Mouse (Mus musculus) hindbrain, embryonic 11.5 days (tissue): ENCODE results near the gene Faf1. TPM values are rescaled to one million over a fixed set of nuclear protein-coding genes. Genes with fewer than 3 reads are reported as not detected.

Experiments used
- ATAC-seq: fragments of 200-750 bp; cut with Nextera tagmentation; 2 replicates; pipeline ENCODE4 v1.8.0; 2017; ENCODE audit warnings: mild to moderate bottlenecking, moderate TSS enrichment, moderate library complexity; ENCODE audit not compliant: low FRiP score
- DNase-seq: peaks from one replicate; pipeline ENCODE4 v3.0.0-alpha.2; 2015; ENCODE audit warnings: low spot score
- H3K27ac ChIP-seq: fragments of 300-500 bp; sonication (generic); 2 replicates; pipeline ENCODE4 v1.5.1; 2014; ENCODE audit warnings: mild to moderate bottlenecking, low read depth, low read length
- H3K27me3 ChIP-seq: fragments of 300-500 bp; sonication (generic); 2 replicates; pipeline ENCODE4 v1.6.1; 2014; ENCODE audit warnings: mild to moderate bottlenecking, low read length, moderate library complexity, mixed read lengths; ENCODE audit not compliant: control insufficient read depth, insufficient read depth
- H3K36me3 ChIP-seq: fragments of 300-500 bp; sonication (generic); 2 replicates; pipeline ENCODE4 v1.6.1; 2014; ENCODE audit warnings: mild to moderate bottlenecking, low read length, moderate library complexity, mixed read lengths; ENCODE audit not compliant: control insufficient read depth, insufficient read depth
- H3K4me1 ChIP-seq: fragments of 300-500 bp; sonication (generic); replicated peaks from 2 replicates; pipeline ENCODE4 v1.6.1; 2014; ENCODE audit warnings: low read length, mixed read lengths; ENCODE audit not compliant: control insufficient read depth, insufficient read depth
- H3K4me2 ChIP-seq: fragments of 300-500 bp; sonication (generic); replicated peaks from 2 replicates; pipeline ENCODE4 v1.6.1; 2014; ENCODE audit warnings: mild to moderate bottlenecking, low read depth, low read length
- H3K4me3 ChIP-seq: fragments of 300-500 bp; sonication (generic); 2 replicates; pipeline ENCODE4 v1.5.1; 2014; ENCODE audit warnings: low read depth, low read length
- H3K9ac ChIP-seq: fragments of 300-500 bp; sonication (generic); 2 replicates; pipeline ENCODE4 v1.6.1; 2014; ENCODE audit warnings: low read depth, low read length
- H3K9me3 ChIP-seq: fragments of 300-500 bp; sonication (generic); 2 replicates; pipeline ENCODE4 v1.6.1; 2016; ENCODE audit warnings: low read length; ENCODE audit not compliant: control insufficient read depth
- WGBS: fragments of 180-500 bp; shearing (Covaris S2); extraction: QIAGEN DNeasy Blood & Tissue Kit; methylation state at CpG from one replicate; pipeline ENCODE4 v1.1.7; 2014; 5-methylcytosine and 5-hydroxymethylcytosine counted together
- polyA plus RNA-seq: library from polyadenylated mRNA; unstranded; fragments of >200 nt; fragmentation: Nextera tagmentation; extraction: Ambion mirVana; gene quantifications from 2 replicates; pipeline ENCODE4 v1.2.1, GENCODE M21; 2014

Gene Faf1
- polyA plus RNA-seq, 1 experiment from 2014 or later: 41.5 TPM

DNA sequence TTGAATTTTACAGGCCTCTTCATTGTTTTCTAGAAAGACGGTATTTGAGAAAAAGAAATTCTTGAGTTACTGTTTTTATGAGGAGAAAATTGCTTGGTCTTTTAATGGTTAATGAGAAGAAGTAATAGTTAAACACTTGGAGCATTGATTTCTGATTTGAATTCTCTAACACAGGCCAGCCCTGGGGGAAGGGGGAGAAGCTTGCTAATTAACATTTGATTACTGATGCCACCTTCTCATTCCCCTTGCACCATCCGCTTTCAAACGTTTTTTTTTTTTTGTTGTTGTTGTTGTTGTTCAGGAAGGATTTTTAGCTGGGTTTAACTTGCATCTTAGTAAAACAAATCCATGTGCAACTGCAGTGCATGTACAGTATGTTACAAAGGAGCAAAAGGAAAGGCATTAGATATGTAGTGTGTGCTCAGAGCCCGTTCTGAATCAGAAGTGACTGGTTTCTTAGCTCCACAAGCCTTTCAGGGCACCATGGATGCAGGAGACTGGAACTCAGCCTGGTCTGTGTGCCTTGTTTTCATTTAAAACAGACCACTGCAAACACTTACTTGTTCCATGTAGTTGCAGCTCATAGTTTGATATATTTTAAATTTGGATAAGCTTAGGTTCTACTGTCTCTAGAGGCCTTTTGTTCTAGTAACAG is 113.1 kb downstream of the Faf1 start:
- H3K27ac ChIP-seq: no peak overlapping the region
- H3K36me3 ChIP-seq: no peaks in the 10 kb centered on the region
- 39% methylated on average over 4 of the region's 4 CpGs for WGBS
- no peaks in the 10 kb centered on the region for H3K27me3 ChIP-seq
- H3K4me3 ChIP-seq: no peak overlapping the region
- no peak overlapping the region for H3K9ac ChIP-seq
- no peak for ATAC-seq
- DNase-seq: no peak
- no peaks in the 10 kb centered on the region for H3K9me3 ChIP-seq
- no peaks in the 10 kb centered on the region for H3K4me1 ChIP-seq
- H3K4me2 ChIP-seq: no peak overlapping the region

GRCm38 (mm10) chr4:109792331-109792730 is 115.9 kb downstream of the Faf1 start:
- Histone ChIP-seq H3K27ac (no peak overlapping the region), H3K9ac (no peak overlapping the region), H3K4me3 (no peak overlapping the region), H3K4me2 (no peak overlapping the region), H3K36me3 (no peaks in the 10 kb centered on the region), H3K4me1 (no peaks in the 10 kb centered on the region), H3K9me3 (no peaks in the 10 kb centered on the region), H3K27me3 (no peaks in the 10 kb centered on the region)
- 50% methylated on average over 2 of the region's 2 CpGs for WGBS
- ATAC-seq (no peak), DNase-seq (no peak)

DNA sequence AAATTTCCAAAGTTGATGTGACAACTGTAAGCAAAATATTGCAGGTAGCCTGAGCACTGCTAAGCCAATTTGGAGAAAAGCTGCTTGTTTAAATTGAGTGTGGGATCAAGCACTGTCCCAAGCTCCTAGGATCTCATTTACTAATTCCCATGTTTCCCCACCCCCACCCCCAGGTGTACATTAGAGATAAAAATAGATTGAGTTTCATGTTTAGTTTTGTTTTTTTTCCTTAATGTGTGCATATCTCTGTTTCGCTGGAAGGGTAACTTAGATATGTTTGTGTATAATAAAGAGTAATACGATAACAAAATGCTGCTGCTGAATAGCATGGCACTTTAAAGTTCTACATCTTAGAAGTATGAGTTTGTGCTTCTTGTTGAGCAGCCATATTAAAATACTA is 116.7 kb downstream of the Faf1 start:
- no peak overlapping the region for H3K4me2 ChIP-seq
- ATAC-seq: no peak
- no peak overlapping the region for H3K9ac ChIP-seq
- no peak overlapping the region for H3K4me3 ChIP-seq
- no peaks in the 10 kb centered on the region for H3K27me3 ChIP-seq
- 91% methylated on average over 2 of the region's 2 CpGs for WGBS
- no peaks in the 10 kb centered on the region for H3K4me1 ChIP-seq
- H3K9me3 ChIP-seq: no peaks in the 10 kb centered on the region
- no peak overlapping the region for H3K27ac ChIP-seq
- DNase-seq: no peak
- no peaks in the 10 kb centered on the region for H3K36me3 ChIP-seq

GRCm38 (mm10) chr4:109797511-109798182 is 121.3 kb downstream of the Faf1 start:
- H3K27me3 ChIP-seq: no peaks in the 10 kb centered on the region
- H3K9me3 ChIP-seq: no peaks in the 10 kb centered on the region
- H3K36me3 ChIP-seq: no peaks in the 10 kb centered on the region
- no peak overlapping the region for H3K4me2 ChIP-seq
- WGBS: 82% methylated on average over 10 of the region's 10 CpGs
- H3K4me3 ChIP-seq: no peak overlapping the region
- no peak overlapping the region for H3K9ac ChIP-seq
- DNase-seq (no peak), ATAC-seq (no peak)
- H3K27ac ChIP-seq: no peak overlapping the region
- H3K4me1 ChIP-seq: no peaks in the 10 kb centered on the region

- no peaks in the 10 kb centered on the region for H3K36me3 ChIP-seq
- 80% methylated on average over 5 of the region's 5 CpGs for WGBS
- H3K4me2 ChIP-seq: no peak overlapping the region
- H3K9me3 ChIP-seq: no peaks in the 10 kb centered on the region
- no peak overlapping the region for H3K4me3 ChIP-seq
- no peak for DNase-seq
- ATAC-seq: no peak
- no peak overlapping the region for H3K27ac ChIP-seq
- H3K4me1 ChIP-seq: no peaks in the 10 kb centered on the region
- no peaks in the 10 kb centered on the region for H3K27me3 ChIP-seq
- H3K9ac ChIP-seq: no peak overlapping the region
Measured at GRCm38 (mm10) chr4:109806408-109806807, 130.0 kb downstream of the Faf1 start.

DNA sequence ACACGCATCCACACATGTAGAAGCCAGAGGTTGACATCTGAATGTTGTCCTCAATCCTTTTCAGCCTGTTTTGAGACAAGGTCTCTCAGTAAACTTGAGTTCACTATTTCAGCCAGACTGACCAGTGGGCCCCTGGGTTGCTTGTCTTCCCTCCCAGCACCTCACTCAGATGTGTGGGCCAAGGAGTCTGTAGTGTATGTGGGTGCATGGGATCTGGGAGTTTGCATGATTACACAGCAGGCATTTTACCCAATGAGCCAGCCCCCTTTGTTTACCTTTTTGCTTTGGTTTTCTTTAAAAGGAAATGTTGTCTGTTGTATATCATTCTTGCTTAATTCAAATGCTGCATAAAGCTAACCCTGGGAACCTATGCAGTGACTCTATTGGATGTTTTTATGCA is 138.8 kb downstream of the Faf1 start:
- DNase-seq: no peak
- WGBS: 79% methylated on average over 1 of the region's 1 CpGs
- ATAC-seq: no peak
- Histone ChIP-seq H3K27me3 (no peaks in the 10 kb centered on the region), H3K9ac (no peak overlapping the region), H3K4me3 (no peak overlapping the region), H3K9me3 (no peaks in the 10 kb centered on the region), H3K4me1 (no peaks in the 10 kb centered on the region), H3K36me3 (no peaks in the 10 kb centered on the region), H3K4me2 (no peak overlapping the region), H3K27ac (no peak overlapping the region)

DNA sequence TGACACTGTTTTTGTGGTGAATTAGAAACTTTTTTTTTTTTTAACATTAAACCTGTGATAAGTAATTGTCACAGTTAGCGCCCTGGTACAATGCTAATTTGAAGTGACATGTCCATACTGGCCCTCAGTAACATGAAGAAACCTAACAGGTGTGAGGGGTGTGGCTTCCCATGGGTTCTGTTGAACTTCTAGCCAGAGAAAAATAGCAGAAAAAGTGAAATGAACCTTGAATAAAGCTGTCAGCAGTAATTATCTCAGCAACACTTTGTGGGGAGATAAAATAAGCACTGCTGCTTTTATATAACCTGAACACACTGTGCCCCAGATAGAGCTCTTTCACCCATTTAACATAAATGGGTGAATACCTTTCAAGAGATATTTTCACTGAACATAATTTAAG is 139.2 kb downstream of the Faf1 start:
- 83% methylated on average over 1 of the region's 1 CpGs for WGBS
- H3K9ac ChIP-seq: no peak overlapping the region
- H3K4me2 ChIP-seq: no peak overlapping the region
- no peak for ATAC-seq
- no peaks in the 10 kb centered on the region for H3K4me1 ChIP-seq
- H3K9me3 ChIP-seq: no peaks in the 10 kb centered on the region
- H3K27me3 ChIP-seq: no peaks in the 10 kb centered on the region
- no peak overlapping the region for H3K27ac ChIP-seq
- H3K36me3 ChIP-seq: no peaks in the 10 kb centered on the region
- no peak for DNase-seq
- H3K4me3 ChIP-seq: no peak overlapping the region

DNA sequence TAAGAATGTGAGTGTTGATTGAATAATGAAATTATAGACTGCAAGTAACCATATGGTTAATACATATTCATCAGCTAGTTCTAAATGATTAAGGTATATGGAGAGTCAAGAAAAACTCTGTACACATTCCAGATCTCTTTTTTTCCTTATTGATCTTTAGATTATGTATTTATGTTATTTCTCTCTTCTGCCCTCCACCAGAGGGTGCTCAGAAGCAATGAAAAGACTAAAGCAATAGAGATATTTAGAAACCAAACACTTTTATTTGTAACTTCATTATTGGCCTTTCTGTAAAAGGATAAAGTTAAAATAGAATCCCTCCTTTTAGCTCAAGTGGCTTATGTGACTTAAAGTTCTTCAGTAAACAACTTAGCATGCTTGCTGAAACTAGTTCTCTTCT is 143.1 kb downstream of the Faf1 start:
- Histone ChIP-seq H3K27me3 (no peaks in the 10 kb centered on the region), H3K9me3 (no peaks in the 10 kb centered on the region), H3K36me3 (no peaks in the 10 kb centered on the region), H3K9ac (no peak overlapping the region), H3K4me1 (no peaks in the 10 kb centered on the region), H3K4me2 (no peak overlapping the region), H3K27ac (no peak overlapping the region), H3K4me3 (no peak overlapping the region)
- ATAC-seq: no peak
- DNase-seq: no peak

- H3K9ac ChIP-seq: no peak overlapping the region
- no peak for DNase-seq
- no peaks in the 10 kb centered on the region for H3K27me3 ChIP-seq
- no peaks in the 10 kb centered on the region for H3K9me3 ChIP-seq
- 90% methylated on average over 3 of the region's 3 CpGs for WGBS
- ATAC-seq: no peak
- H3K4me1 ChIP-seq: no peaks in the 10 kb centered on the region
- H3K4me3 ChIP-seq: no peak overlapping the region
- no peak overlapping the region for H3K4me2 ChIP-seq
- no peaks in the 10 kb centered on the region for H3K36me3 ChIP-seq
- no peak overlapping the region for H3K27ac ChIP-seq
Measured at GRCm38 (mm10) chr4:109829800-109830199, 153.4 kb downstream of the Faf1 start.
